Mouse (Mus musculus) ES-E14 (cell line): ENCODE measurements around the gene Hoxd9.

Experiments
- CHD2 ChIP-seq: IDR thresholded peaks from 2 replicates; pipeline ENCODE4 v1.6.1; 2014; ENCODE audit warnings: mild to moderate bottlenecking, low read depth, low read length, inconsistent platforms
- MAFK ChIP-seq: IDR thresholded peaks from 2 replicates; pipeline ENCODE4 v1.6.1; 2014; ENCODE audit warnings: mild to moderate bottlenecking, low read depth, low read length, inconsistent platforms; ENCODE audit not compliant: insufficient read depth
- ZNF384 ChIP-seq: IDR thresholded peaks from 2 replicates; pipeline ENCODE4 v1.6.1; 2012; ENCODE audit warnings: low read depth, low read length, inconsistent platforms

GRCm38 (mm10) chr2:74722949-74723348, 25.4 kb downstream of the Hoxd9 start:
- TF ChIP-seq CHD2 = no peak
- TF ChIP-seq ZNF384 = no peak
- no peak for TF ChIP-seq MAFK
